Mouse (Mus musculus): ENCODE data around the gene Zfhx3. TPM values are rescaled to one million over a fixed set of nuclear protein-coding genes. Genes with fewer than 3 reads are reported as not detected.

Zfhx3 gene
- polyA plus RNA-seq, 1 experiment from 2014 or later = 6.2 TPM

DNA sequence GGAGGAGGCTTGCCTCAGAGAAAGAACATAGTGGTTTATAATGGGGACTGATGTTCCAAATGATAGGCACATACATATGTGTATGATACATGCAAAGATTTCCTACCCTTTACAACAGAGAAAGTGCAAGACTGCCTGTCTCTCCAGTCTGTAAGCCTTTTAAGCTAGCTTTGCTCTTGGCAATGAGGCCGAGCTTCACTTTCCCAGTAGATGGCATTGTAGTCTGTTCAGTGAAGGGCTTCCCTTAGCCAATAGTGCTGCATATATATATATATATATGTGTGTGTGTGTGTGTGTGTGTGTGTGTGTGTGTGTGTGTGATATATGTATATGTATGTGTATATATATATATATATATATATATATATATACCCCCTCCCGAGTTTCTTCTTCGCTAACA lies 13.4 kb downstream of the Zfhx3 start:
- no peak for ATAC-seq (ENCODE audit: extremely low read depth, insufficient number of reproducible peaks, low FRiP score, low TSS enrichment)
- no peak overlapping the region for H3K9ac ChIP-seq
- H3K27ac ChIP-seq (replicated peaks) = no peak overlapping the region
- no peak overlapping the region for H3K4me2 ChIP-seq
- H3K9me3 ChIP-seq = no peaks in the 10 kb centered on the region
- H3K4me3 ChIP-seq = no peak overlapping the region
- 55% methylated on average over 3 of the region's 3 CpGs for WGBS
- no peaks in the 10 kb centered on the region for H3K27me3 ChIP-seq (replicated peaks)
- no peaks in the 10 kb centered on the region for H3K4me1 ChIP-seq
- H3K36me3 ChIP-seq = no peaks in the 10 kb centered on the region

DNA sequence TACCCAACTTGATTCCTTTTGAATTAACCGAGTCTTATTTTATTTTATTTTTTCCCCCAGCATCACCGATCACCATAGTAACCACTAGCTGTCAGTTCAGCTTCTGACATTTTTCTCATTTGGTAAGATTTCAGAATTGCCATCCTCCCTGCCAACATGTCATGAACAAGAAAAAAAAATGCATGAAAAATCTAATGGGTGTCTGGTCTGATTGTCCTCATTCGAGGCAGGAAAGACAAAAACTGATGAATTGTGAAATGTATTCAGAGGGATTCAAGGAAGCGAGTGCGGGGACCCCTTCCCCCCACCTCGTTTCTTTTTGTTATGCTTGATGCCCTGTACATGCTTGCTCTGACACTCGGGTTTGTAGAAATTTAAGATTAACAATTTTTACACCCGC lies 15.1 kb downstream of the Zfhx3 start:
- no peak overlapping the region for H3K9ac ChIP-seq
- no peaks in the 10 kb centered on the region for H3K9me3 ChIP-seq
- H3K4me2 ChIP-seq = no peak overlapping the region
- ATAC-seq (ENCODE audit: extremely low read depth, insufficient number of reproducible peaks, low FRiP score, low TSS enrichment) = no peak
- 74% methylated on average over 8 of the region's 8 CpGs for WGBS
- H3K36me3 ChIP-seq = no peaks in the 10 kb centered on the region
- H3K4me3 ChIP-seq = no peak overlapping the region
- H3K4me1 ChIP-seq = no peaks in the 10 kb centered on the region
- no peak overlapping the region for H3K27ac ChIP-seq (replicated peaks)
- H3K27me3 ChIP-seq (replicated peaks) = no peaks in the 10 kb centered on the region

DNA sequence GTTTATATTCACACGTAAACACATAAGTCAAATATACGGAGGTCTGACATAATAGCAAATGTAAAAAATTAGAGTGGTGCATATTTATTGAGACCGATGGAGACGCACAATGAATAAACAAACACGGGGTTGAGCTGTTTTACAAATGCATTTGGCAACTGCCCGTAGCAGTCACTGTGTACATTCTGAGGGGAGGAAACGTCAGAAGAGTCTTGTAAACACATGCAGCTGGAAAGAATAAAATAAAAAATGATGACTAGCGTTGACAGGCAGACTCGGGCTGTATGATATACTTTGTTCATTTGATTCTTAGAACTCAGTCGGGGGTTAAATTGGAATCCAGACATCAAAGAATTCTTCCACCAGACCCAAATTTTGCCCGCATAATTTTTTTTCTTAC lies 18.0 kb downstream of the Zfhx3 start:
- H3K9ac ChIP-seq = no peak overlapping the region
- WGBS = 66% methylated on average over 11 of the region's 11 CpGs
- H3K27me3 ChIP-seq (replicated peaks) = no peaks in the 10 kb centered on the region
- no peaks in the 10 kb centered on the region for H3K4me1 ChIP-seq
- H3K4me3 ChIP-seq = no peak overlapping the region
- no peak overlapping the region for H3K27ac ChIP-seq (replicated peaks)
- no peaks in the 10 kb centered on the region for H3K9me3 ChIP-seq
- H3K36me3 ChIP-seq = no peaks in the 10 kb centered on the region
- H3K4me2 ChIP-seq = no peak overlapping the region
- ATAC-seq (ENCODE audit: extremely low read depth, insufficient number of reproducible peaks, low FRiP score, low TSS enrichment) = no peak

DNA sequence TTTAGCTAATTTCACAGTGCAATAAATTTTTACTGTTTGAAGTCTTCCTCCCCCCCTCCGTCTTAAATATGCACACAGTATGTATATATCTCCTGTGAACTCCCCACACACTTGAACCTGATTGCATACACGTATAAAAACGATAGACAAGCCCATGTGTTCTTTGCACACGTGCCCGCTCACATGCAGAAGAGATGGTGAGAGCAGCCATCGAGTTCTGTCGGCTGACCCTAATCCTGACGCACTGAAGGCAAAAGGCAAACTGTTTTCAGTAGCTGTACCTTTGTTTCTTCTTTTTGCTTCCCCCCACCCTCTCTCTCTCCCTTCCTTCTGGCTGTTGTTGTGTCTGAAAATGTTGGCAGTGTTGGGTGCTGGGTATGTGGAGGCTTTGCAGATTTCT lies 18.4 kb downstream of the Zfhx3 start:
- H3K4me1 ChIP-seq = no peaks in the 10 kb centered on the region
- WGBS = 60% methylated on average over 8 of the region's 8 CpGs

DNA sequence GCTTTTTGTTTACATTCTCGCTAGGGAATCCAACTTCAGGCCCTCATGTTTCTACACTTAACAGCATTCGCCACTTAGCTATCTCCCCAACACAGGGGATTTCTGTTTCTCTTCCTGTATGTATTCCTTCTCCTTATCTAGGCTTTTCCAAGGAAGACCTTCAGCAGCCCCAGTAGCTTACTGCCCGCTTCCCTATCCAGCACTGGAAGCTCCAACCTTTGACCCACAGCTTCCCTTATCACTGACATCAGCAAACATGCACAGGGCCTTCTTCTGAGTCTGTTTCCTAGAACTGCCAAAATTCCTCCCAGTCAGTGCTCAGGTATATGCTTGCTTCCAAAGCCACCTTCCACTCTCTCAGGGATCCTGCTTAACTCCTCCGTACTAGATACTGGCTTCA lies 29.8 kb downstream of the Zfhx3 start:
- ATAC-seq (ENCODE audit: extremely low read depth, insufficient number of reproducible peaks, low FRiP score, low TSS enrichment) = no peak
- 30% methylated on average over 4 of the region's 4 CpGs for WGBS

More for the DNA sequence above, 18.4 kb downstream of the Zfhx3 start:
- H3K9me3 ChIP-seq = no peaks in the 10 kb centered on the region
- no peak overlapping the region for H3K4me3 ChIP-seq
- H3K4me2 ChIP-seq = no peak overlapping the region
- H3K36me3 ChIP-seq = no peaks in the 10 kb centered on the region
- H3K9ac ChIP-seq = no peak overlapping the region
- H3K27ac ChIP-seq (replicated peaks) = no peak overlapping the region
- H3K27me3 ChIP-seq (replicated peaks) = no peaks in the 10 kb centered on the region
- no peak for ATAC-seq (ENCODE audit: extremely low read depth, insufficient number of reproducible peaks, low FRiP score, low TSS enrichment)

DNA sequence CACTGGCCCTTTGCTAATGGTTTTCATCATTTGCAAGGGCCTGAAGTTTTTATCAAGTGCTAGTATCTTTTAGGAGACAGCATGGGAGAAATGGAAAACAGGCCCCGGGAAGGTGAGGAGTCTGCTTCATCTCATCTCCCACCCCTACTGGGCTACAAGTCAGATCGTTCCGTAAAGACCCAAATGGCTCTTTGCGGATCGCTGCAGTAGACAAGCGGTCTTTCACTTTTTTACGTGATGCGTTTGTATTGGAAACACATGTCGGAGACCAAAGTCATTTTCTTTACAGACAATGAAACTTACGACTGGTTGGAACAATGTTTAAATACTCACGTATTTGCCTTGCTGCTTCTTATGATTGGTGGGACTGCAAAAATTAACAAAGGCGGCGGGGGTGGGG lies 32.0 kb downstream of the Zfhx3 start:
- WGBS = 52% methylated on average over 13 of the region's 13 CpGs
- Histone ChIP-seq H3K4me3 (no peak overlapping the region), H3K36me3 (no peaks in the 10 kb centered on the region), H3K4me1 (no peaks in the 10 kb centered on the region), H3K9me3 (no peaks in the 10 kb centered on the region), H3K9ac (no peak overlapping the region), H3K27me3 (replicated peaks) (no peaks in the 10 kb centered on the region), H3K4me2 (no peak overlapping the region), H3K27ac (replicated peaks) (no peak overlapping the region)
- no peak for ATAC-seq (ENCODE audit: extremely low read depth, insufficient number of reproducible peaks, low FRiP score, low TSS enrichment)

More for the DNA sequence above, 29.8 kb downstream of the Zfhx3 start:
- Histone ChIP-seq H3K27ac (replicated peaks) (no peak overlapping the region), H3K9me3 (no peaks in the 10 kb centered on the region), H3K4me1 (no peaks in the 10 kb centered on the region), H3K27me3 (replicated peaks) (no peaks in the 10 kb centered on the region), H3K4me3 (no peak overlapping the region), H3K36me3 (no peaks in the 10 kb centered on the region), H3K4me2 (no peak overlapping the region), H3K9ac (no peak overlapping the region)

DNA sequence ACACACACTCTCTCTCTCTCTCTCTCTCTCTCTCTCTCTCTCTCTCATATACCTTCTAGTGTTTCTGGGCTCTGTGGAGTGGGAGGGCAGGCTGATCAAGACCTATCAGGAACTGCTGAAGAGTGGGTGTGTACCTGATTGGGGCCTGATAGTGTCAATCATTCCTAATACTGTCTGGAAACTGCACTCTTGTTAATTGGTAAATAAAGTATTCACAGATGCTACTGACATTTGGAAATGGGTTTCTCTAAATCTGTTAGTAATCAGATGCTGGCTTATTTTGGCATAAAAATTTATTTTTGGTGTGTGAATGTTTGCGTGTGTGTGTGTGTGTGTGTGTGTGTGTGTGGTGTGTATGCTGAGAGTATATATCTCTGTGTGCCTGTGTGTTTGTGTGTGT lies 35.8 kb downstream of the Zfhx3 start:
- no peak overlapping the region for H3K4me2 ChIP-seq
- 92% methylated on average over 1 of the region's 1 CpGs for WGBS
- H3K9me3 ChIP-seq = no peaks in the 10 kb centered on the region
- H3K27ac ChIP-seq (replicated peaks) = no peak overlapping the region
- no peaks in the 10 kb centered on the region for H3K27me3 ChIP-seq (replicated peaks)
- ATAC-seq (ENCODE audit: extremely low read depth, insufficient number of reproducible peaks, low FRiP score, low TSS enrichment) = no peak
- no peaks in the 10 kb centered on the region for H3K36me3 ChIP-seq
- no peak overlapping the region for H3K4me3 ChIP-seq
- no peak overlapping the region for H3K9ac ChIP-seq
- no peaks in the 10 kb centered on the region for H3K4me1 ChIP-seq

DNA sequence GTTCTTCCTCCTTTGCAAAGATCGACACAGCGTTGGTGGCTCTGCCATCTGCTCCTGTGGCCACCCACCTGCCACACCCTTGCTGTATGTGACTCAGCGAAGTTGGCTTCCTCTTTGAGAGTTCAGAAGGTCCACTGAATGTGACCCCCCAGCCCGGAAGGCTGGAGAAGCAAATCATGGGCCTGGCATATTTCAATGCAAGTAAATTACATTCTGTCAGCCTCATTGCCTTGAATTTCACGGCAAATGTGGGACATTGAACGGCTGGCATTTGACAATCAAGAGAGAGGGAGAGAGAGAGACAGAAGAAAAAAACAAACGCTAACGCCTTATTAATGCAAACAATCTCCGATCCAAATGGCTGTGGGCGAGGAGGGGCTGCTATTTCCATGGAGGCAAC lies 38.2 kb downstream of the Zfhx3 start:
- no peak overlapping the region for H3K9ac ChIP-seq
- ATAC-seq (ENCODE audit: extremely low read depth, insufficient number of reproducible peaks, low FRiP score, low TSS enrichment) = no peak
- WGBS = 59% methylated on average over 10 of the region's 10 CpGs
- H3K27ac ChIP-seq (replicated peaks) = no peak overlapping the region
- no peaks in the 10 kb centered on the region for H3K9me3 ChIP-seq
- no peak overlapping the region for H3K4me3 ChIP-seq
- H3K4me2 ChIP-seq = no peak overlapping the region
- no peaks in the 10 kb centered on the region for H3K36me3 ChIP-seq
- H3K4me1 ChIP-seq = no peaks in the 10 kb centered on the region
- H3K27me3 ChIP-seq (replicated peaks) = no peaks in the 10 kb centered on the region

DNA sequence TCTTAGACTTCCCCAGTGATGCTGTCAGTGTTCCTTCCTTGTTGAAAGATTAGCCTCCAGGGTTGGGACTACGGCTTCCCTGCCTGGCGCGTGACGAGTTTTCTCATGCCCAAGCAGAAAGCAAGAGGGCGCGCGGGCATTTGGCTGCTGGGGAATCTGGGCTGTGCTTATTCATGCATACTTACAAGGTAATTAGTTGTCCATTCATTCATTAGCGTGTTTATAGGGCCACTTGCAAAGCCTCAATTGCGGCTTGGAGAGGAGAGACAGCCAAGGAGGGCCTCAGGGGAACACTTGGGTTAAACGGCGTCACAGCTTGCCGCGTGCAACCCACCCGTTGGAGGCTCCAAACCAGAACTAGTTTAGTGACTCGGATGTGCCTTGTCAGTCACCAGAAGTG lies 44.2 kb downstream of the Zfhx3 start:
- Histone ChIP-seq H3K36me3 (no peaks in the 10 kb centered on the region), H3K4me2 (no peak overlapping the region), H3K27me3 (replicated peaks) (no peaks in the 10 kb centered on the region), H3K27ac (replicated peaks) (no peak overlapping the region), H3K4me1 (no peaks in the 10 kb centered on the region), H3K9me3 (no peaks in the 10 kb centered on the region), H3K9ac (no peak overlapping the region), H3K4me3 (no peak overlapping the region)
- 79% methylated on average over 15 of the region's 15 CpGs for WGBS
- ATAC-seq (ENCODE audit: extremely low read depth, insufficient number of reproducible peaks, low FRiP score, low TSS enrichment) = no peak

DNA sequence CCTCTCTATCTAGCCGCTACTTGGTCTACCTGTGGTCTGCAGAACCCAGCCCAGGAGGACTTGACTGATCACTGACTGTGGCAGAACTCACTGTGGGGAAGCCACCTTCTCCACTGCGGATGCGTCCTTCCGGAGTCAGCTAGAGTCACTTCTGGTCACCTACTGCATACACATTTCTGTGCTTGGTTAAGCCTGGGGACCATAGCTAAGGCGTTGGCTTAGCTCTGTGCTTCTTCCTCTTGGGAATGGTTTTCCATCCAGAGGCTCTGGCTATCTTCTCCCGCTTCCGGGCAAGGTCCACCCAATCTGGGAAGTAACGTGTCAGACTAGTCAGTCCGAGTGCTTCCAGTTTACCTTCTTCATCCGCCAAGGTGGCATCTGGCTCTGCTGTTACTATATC lies 56.4 kb downstream of the Zfhx3 start:
- no peak overlapping the region for H3K4me3 ChIP-seq
- no peaks in the 10 kb centered on the region for H3K9me3 ChIP-seq
- H3K36me3 ChIP-seq = no peaks in the 10 kb centered on the region
- H3K4me1 ChIP-seq = peaks cover 4% of the 10 kb centered on the region; the same call in 1 of the 2 replicates
- H3K27me3 ChIP-seq (replicated peaks) = no peaks in the 10 kb centered on the region
- H3K27ac ChIP-seq (replicated peaks) = 0 out of 2 replicates have a peak overlapping the region, but pooled peaks have one; percentile 3
- ATAC-seq (ENCODE audit: extremely low read depth, insufficient number of reproducible peaks, low FRiP score, low TSS enrichment) = no peak
- 56% methylated on average over 10 of the region's 10 CpGs for WGBS
- H3K9ac ChIP-seq = no peak overlapping the region
- no peak overlapping the region for H3K4me2 ChIP-seq

DNA sequence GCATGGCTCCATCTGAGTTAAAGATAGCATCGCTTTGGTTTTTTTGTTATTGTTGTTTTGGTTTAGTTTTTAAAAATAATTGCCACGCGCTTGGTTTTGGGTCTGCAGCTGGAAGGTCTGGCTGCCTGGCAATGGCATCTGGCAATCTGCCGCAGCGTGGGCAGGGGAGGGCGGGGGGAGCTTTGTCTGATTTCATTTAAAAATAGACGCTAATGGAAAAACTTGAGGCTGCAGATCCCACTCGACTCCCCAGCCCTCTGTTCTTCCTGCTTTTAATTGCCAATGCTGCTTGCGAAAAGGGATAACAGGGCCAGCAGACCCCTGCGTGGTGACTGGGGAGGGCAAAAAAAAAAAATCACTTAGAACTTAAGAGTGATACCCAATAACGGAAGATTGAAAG lies 69.1 kb downstream of the Zfhx3 start:
- Histone ChIP-seq H3K27me3 (replicated peaks) (no peaks in the 10 kb centered on the region), H3K4me1 (peaks cover 6% of the 10 kb centered on the region), H3K4me3 (no peak overlapping the region), H3K4me2 (no peak overlapping the region), H3K36me3 (no peaks in the 10 kb centered on the region), H3K9ac (no peak overlapping the region), H3K9me3 (no peaks in the 10 kb centered on the region), H3K27ac (replicated peaks) (0 out of 2 replicates have a peak overlapping the region, but pooled peaks have one; percentile 24)
- 54% methylated on average over 11 of the region's 11 CpGs for WGBS
- no peak for ATAC-seq (ENCODE audit: extremely low read depth, insufficient number of reproducible peaks, low FRiP score, low TSS enrichment)

DNA sequence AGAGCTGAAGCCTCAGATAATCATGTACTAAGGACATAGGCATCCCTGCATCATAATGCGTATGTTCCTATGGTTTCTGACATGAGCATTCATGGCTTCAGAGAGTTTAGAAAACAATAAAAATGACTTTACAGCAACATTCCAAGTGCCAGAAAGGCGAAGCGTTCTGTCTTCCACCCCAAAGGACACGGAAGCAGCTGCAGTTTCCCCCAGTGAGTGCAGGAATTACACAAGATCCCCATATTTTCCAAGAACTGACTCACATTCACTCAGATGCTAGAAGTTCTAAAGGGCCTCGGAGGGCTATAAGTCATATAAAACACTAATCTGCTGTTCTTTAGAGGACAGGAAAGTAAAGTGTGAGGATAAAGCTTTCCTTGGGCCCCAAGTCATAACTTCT lies 75.3 kb downstream of the Zfhx3 start:
- Histone ChIP-seq H3K27ac (replicated peaks) (no peak overlapping the region), H3K4me3 (no peak overlapping the region), H3K9me3 (no peaks in the 10 kb centered on the region), H3K36me3 (no peaks in the 10 kb centered on the region), H3K9ac (no peak overlapping the region), H3K27me3 (replicated peaks) (no peaks in the 10 kb centered on the region), H3K4me1 (0 out of 2 replicates have a peak, but pooled peaks cover 6% of the 10 kb centered on the region), H3K4me2 (no peak overlapping the region)
- ATAC-seq (ENCODE audit: extremely low read depth, insufficient number of reproducible peaks, low FRiP score, low TSS enrichment) = no peak
- 79% methylated on average over 5 of the region's 5 CpGs for WGBS
